Mouse (Mus musculus) duodenum, adult 2 months (tissue): Measurements from ENCODE around the gene Trpm2. TPM values are rescaled to one million over a fixed set of nuclear protein-coding genes. Genes with fewer than 3 reads are reported as not detected.

Experiments
- polyA plus RNA-seq: library from polyadenylated mRNA; depleted of rRNA; stranded (reverse); fragments of >200 nt; gene quantifications from 2 replicates; pipeline ENCODE4 v1.2.3, GENCODE M21; 2012; ENCODE audit warnings: low replicate concordance; rRNA removed

Trpm2 gene
- 1.3 and 2.2 TPM in 2 replicates for polyA plus RNA-seq

DNA sequence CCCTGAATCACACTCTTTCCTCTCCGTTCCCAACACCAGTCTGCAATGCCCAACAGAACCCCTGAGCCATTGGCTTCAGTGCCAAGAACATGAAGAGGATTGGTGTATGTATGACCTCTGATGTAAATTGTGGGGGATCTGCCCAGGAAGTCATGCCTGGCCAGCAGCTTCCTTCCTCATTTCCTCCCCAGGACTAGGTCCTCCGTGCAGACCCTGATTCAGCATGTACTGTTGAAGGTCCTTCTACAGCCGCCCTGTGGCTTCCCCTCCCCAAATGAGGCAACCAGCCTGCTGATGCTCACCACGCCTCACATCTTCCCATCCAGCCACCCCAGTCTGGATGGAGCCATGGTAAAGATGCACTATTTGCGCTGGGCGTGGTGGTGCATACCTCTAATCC is at the start of gene Trpm2:
Gene Trpm2 (minus strand): TSS at position 83 of the 400 bp plus-strand sequence.

DNA sequence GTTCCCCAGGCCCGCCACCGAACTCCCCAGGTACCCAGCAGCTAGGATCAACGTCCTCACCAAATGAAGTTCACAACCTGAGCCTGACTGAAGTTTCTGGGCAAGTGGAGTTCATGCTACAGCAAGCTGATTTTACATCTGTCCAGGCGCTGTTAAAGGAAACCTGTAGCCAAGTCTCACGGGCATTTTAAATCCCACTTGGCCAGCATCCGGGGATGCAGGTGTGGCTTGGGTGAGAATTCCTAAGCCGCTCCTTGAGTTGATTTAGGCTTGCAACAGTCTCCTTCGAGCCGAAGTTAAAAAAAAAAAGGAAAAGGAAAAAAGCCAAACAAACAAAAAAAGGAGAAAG is 39.6 kb upstream of the Trpm2 start, which contains the start of gene Pfkl:
Gene Pfkl (minus strand): TSS at position 139 of the 349 bp plus-strand sequence.

DNA sequence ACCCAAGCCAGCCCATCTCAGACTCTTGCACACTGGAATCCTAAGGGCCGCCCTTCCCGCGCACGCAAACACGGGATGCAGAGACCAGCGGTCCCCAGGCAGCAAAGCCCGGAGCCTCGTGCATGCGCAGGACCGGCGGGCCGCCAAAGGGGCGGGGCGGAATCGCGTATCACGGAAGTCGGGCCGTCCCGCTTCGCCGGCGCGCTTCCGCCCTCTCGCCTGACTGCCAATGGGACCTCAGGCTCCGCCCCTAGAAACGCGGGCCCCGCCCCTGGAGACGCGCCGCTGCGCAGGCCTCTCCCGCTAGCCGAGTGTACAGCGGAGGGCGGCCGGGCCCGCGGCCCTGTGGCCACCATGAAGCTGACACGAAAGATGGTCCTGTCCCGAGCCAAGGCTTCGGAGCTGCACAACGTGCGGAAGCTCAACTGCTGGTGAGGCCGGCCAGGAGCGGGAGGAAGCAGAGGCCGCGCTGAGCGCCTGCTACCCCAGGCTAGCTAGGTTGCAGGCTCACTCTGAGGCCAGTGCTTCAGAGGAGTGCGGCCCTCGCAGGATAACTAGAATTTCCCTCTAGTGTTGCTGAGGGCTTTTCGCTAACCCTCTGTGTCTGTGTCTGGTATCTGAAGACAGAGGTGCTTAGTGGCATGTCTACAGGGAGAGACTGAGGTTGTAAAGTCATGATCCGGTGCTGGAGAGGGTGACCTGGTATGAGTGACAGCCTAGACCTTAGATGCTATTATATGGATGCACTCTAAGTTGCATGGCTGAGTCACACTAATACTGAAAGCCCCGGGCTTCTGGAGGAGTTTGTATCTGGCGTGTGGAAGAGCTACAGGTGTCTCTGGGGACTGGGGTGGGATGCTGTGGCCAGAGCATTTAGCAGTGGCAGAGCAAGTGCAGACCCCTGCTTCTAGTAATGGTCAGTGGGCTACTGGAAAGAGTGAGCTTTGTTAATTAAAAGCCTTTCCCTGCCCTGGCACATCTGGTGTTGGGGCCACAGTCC is 8.3 kb upstream of the Trpm2 start, which contains the start of gene 1810043G02Rik:
Gene 1810043G02Rik (plus strand): TSS at position 174 of the 1,000 bp plus-strand sequence.

DNA sequence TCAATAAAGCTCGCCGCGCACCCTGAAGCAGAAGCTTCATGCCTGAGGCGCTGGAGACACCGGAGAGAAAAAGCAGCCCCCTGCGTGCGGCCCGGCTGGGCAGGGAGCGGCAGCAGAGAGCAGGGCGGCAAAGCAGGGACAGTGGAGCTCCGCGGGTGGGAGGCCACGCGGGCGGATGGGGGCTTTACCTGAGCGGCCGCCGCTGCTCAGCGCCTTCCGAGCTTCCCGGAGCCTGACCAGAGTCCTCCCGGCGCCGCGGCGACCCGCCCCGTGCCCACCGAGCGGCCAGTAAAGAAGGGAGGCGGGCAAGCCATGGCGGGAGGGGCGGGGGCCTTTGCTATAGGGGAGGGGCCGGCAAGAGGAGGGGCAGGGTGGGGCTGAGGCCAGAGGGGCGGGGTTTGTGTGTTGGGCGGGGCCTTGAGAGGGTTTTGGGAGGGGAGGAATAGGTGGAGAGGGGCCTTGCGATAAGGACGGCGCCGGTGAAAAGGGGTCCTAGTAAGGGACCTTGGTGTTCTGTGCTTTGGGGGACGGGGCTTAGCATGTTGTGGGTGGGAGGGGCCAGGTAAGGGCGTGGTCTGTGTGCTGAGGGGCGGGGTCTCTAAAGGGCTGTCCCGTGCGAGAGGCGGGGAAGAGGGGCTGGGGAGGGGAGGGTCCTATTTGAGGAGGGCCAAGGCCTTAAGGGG is 68.0 kb downstream of the Trpm2 start, which contains the start of gene Lrrc3:
Gene Lrrc3 (minus strand): TSS at position 326 of the 683 bp plus-strand sequence.

DNA sequence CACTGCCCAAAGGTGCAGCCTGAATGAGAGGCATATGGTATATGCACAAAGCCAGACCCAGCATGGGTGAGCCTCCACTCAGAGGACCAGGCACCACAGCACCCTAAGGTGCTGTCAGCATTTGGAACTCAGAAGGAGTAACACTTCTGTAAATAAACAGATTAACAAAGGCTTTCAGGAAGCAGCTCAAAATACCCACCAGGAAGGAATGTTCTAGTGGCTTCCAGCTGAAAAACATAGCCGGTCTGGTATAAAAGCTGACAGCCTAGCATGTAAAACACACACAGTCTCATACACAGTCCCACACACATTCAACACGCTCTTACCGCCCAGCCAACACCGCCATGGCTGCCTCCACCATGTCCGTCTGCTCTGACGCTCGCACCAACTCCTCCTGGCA is 108.7 kb downstream of the Trpm2 start, which contains the start of gene Gm3285:
Gene Gm3285 (plus strand): TSS at position 301 of the 400 bp plus-strand sequence.

Other genes with a start within 250 kb of the Trpm2 start
- gene Krtap12-1, start 250.0 kb downstream of the Trpm2 start, polyA plus RNA-seq = 0.43 TPM in 1 of 2 replicates, not detected in the other
- not detected in 2 replicates for gene Gm10100, start 244.1 kb downstream of the Trpm2 start, polyA plus RNA-seq
- not detected in 2 replicates for gene Gm18596, start 227.9 kb downstream of the Trpm2 start, polyA plus RNA-seq
- gene Gm9736, start 219.2 kb downstream of the Trpm2 start, polyA plus RNA-seq = not detected in 2 replicates
- gene Gm3233, start 210.9 kb downstream of the Trpm2 start, polyA plus RNA-seq = not detected in 2 replicates
- not detected in 2 replicates for gene Gm3238, start 199.2 kb downstream of the Trpm2 start, polyA plus RNA-seq
- gene Gm7138, start 193.6 kb downstream of the Trpm2 start, polyA plus RNA-seq = not detected in 2 replicates
- gene Gm3250, start 188.0 kb downstream of the Trpm2 start, polyA plus RNA-seq = not detected in 2 replicates
- gene Gm7137, start 182.4 kb downstream of the Trpm2 start, polyA plus RNA-seq = not detected in 2 replicates
- gene Gm9639, start 175.5 kb downstream of the Trpm2 start, polyA plus RNA-seq = not detected in 2 replicates
- not detected in 2 replicates for gene Gm19668, start 171.4 kb downstream of the Trpm2 start, polyA plus RNA-seq
- gene Gm9507, start 158.7 kb downstream of the Trpm2 start, polyA plus RNA-seq = not detected in 2 replicates
- not detected in 2 replicates for gene Gm2696, start 155.9 kb downstream of the Trpm2 start, polyA plus RNA-seq
- gene Krtap10-4, start 143.5 kb downstream of the Trpm2 start, polyA plus RNA-seq = not detected in 2 replicates
- not detected in 2 replicates for gene Krtap10-10, start 134.6 kb downstream of the Trpm2 start, polyA plus RNA-seq
- not detected in 2 replicates for gene Gm36176, start 123.8 kb downstream of the Trpm2 start, polyA plus RNA-seq
- gene Gm10318, start 117.7 kb downstream of the Trpm2 start, polyA plus RNA-seq = 0.27 TPM in 1 of 2 replicates, not detected in the other
- not detected in 2 replicates for gene Gm3285, start 108.6 kb downstream of the Trpm2 start, polyA plus RNA-seq
- 6.2 and 6.9 TPM in 2 replicates for gene Lrrc3, start 68.0 kb downstream of the Trpm2 start, polyA plus RNA-seq
- gene 1810043G02Rik, start 8.0 kb upstream of the Trpm2 start, polyA plus RNA-seq = 13.2 and 15.9 TPM in 2 replicates
- 31.3 and 60.7 TPM in 2 replicates for gene Pfkl, start 39.5 kb upstream of the Trpm2 start, polyA plus RNA-seq
- 0.21 and 0.59 TPM in 2 replicates for gene Dnmt3l, start 71.4 kb upstream of the Trpm2 start, polyA plus RNA-seq
- gene Aire, start 73.0 kb upstream of the Trpm2 start, polyA plus RNA-seq = 0.36 and 0.49 TPM in 2 replicates
- gene Icosl, start 98.7 kb upstream of the Trpm2 start, polyA plus RNA-seq = 6.3 and 7.0 TPM in 2 replicates
- gene D10Jhu81e, start 199.2 kb upstream of the Trpm2 start, polyA plus RNA-seq = 101 and 115 TPM in 2 replicates
- gene Pwp2, start 214.6 kb upstream of the Trpm2 start, polyA plus RNA-seq = 3.4 and 4.6 TPM in 2 replicates